Mouse (Mus musculus): ENCODE results near the gene Ccsap. TPM values are rescaled to one million over a fixed set of nuclear protein-coding genes. Genes with fewer than 3 reads are reported as not detected.

Ccsap gene
- polyA plus RNA-seq, 1 experiment from 2014 or later = 10.4 TPM

DNA sequence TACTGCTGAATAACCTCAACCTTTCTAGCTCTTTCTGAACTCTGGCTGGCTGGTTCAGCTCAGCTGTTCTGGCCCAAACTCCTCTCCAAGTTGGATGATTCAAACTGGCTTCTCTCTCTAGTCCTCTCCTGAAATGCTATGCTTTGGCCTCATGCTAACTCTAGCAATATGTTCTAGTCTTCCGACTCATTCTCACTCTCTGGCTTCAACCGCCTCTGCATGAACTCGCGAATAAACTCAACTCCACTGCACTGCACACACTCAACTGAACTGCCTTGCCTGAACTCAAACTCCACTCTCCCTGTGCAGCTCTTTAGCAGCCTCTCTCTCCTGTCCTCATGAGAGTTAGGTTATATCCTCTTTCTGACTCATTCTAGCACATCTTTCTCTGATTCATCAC is 27.2 kb upstream of the Ccsap start:
- no peak overlapping the region for H3K9ac ChIP-seq (ENCODE audit: low read length)
- no peak overlapping the region for H3K4me3 ChIP-seq (ENCODE audit: low read depth, low read length)
- H3K27ac ChIP-seq (ENCODE audit: low read depth, low read length) = no peak overlapping the region
- no peaks in the 10 kb centered on the region for H3K36me3 ChIP-seq (ENCODE audit: control insufficient read depth, insufficient read depth, low read length)
- H3K9me3 ChIP-seq (ENCODE audit: control insufficient read depth, low read length) = no peaks in the 10 kb centered on the region
- WGBS = 91% methylated on average over 4 of the region's 4 CpGs
- H3K27me3 ChIP-seq (ENCODE audit: control insufficient read depth, insufficient read depth, low read length) = peaks cover 20% of the 10 kb centered on the region
- 0 out of 2 replicates have a peak, but pooled peaks cover 3% of the 10 kb centered on the region for H3K4me1 ChIP-seq (replicated peaks; ENCODE audit: control insufficient read depth, insufficient read depth, low read length)
- DNase-seq (ENCODE audit: low spot score) = no peak
- no peak for ATAC-seq (replicated peaks; ENCODE audit: low FRiP score)
- H3K4me2 ChIP-seq (ENCODE audit: low read depth, low read length, severe bottlenecking) = no peak overlapping the region

- H3K4me3 ChIP-seq (ENCODE audit: low read depth, low read length) = no peak overlapping the region
- H3K9ac ChIP-seq (ENCODE audit: low read length) = no peak overlapping the region
- H3K36me3 ChIP-seq (ENCODE audit: control insufficient read depth, insufficient read depth, low read length) = no peaks in the 10 kb centered on the region
- no peaks in the 10 kb centered on the region for H3K9me3 ChIP-seq (ENCODE audit: control insufficient read depth, low read length)
- peaks cover 2% of the 10 kb centered on the region for H3K27me3 ChIP-seq (ENCODE audit: control insufficient read depth, insufficient read depth, low read length)
- ATAC-seq (replicated peaks; ENCODE audit: low FRiP score) (0 out of 2 replicates have a peak, but pooled peaks have one; percentile 44), DNase-seq (ENCODE audit: low spot score) (no peak)
- H3K27ac ChIP-seq (ENCODE audit: low read depth, low read length) = no peak overlapping the region
- 5% methylated on average over 14 of the region's 14 CpGs for WGBS
- no peak overlapping the region for H3K4me2 ChIP-seq (ENCODE audit: low read depth, low read length, severe bottlenecking)
- H3K4me1 ChIP-seq (replicated peaks; ENCODE audit: control insufficient read depth, insufficient read depth, low read length) = no peaks in the 10 kb centered on the region
Observed at GRCm38 (mm10) chr8:123884721-123885565, 24.9 kb upstream of the Ccsap start.

DNA sequence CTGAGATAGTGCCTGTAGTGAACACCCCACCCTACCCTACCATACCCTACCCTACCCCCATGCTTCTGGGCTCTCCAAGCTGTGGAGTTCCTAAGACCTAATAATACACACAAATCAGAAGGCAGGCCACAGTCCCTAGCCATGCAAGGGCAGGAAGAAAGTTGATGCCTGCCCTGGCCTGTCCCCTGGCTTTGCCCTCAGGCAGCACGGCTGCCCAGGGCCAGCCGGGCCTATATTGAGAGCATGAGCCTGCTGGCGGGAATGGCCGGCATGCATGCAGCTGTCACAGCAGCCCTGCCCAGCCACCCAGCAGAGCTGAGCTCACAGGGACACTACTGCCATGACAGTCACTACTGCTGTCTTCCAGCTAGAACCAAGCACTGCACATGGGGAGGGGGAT is 23.1 kb upstream of the Ccsap start:
- Histone ChIP-seq H3K27me3 (ENCODE audit: control insufficient read depth, insufficient read depth, low read length) (no peaks in the 10 kb centered on the region), H3K27ac (ENCODE audit: low read depth, low read length) (no peak overlapping the region), H3K4me2 (ENCODE audit: low read depth, low read length, severe bottlenecking) (no peak overlapping the region), H3K4me1 (replicated peaks; ENCODE audit: control insufficient read depth, insufficient read depth, low read length) (no peaks in the 10 kb centered on the region), H3K9ac (ENCODE audit: low read length) (no peak overlapping the region), H3K4me3 (ENCODE audit: low read depth, low read length) (no peak overlapping the region), H3K36me3 (ENCODE audit: control insufficient read depth, insufficient read depth, low read length) (no peaks in the 10 kb centered on the region), H3K9me3 (ENCODE audit: control insufficient read depth, low read length) (no peaks in the 10 kb centered on the region)
- DNase-seq (ENCODE audit: low spot score) (no peak), ATAC-seq (replicated peaks; ENCODE audit: low FRiP score) (no peak)
- 71% methylated on average over 4 of the region's 4 CpGs for WGBS

DNA sequence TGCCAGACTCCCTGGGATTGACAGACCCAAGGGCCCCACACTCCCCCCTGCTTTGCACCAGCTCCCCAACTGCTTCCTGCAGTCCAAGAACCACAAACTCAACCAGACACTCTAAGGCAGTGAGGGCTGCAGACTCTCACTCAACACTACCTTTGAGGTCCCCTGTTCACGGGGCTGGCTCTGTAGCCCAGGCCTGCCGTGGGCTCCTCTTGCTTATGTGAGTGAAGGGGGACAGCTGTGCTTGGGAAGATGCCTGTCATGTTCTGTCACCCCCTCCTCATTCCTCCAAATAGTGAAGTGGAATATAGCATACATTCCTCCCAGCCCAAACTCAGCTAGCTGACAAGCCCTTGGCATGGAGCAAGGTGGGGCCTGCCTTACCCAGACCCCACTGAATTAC is 22.4 kb upstream of the Ccsap start:
- H3K36me3 ChIP-seq (ENCODE audit: control insufficient read depth, insufficient read depth, low read length) = no peaks in the 10 kb centered on the region
- H3K4me1 ChIP-seq (replicated peaks; ENCODE audit: control insufficient read depth, insufficient read depth, low read length) = no peaks in the 10 kb centered on the region
- 84% methylated on average over 2 of the region's 2 CpGs for WGBS
- no peak for DNase-seq (ENCODE audit: low spot score)
- no peaks in the 10 kb centered on the region for H3K9me3 ChIP-seq (ENCODE audit: control insufficient read depth, low read length)
- H3K27ac ChIP-seq (ENCODE audit: low read depth, low read length) = no peak overlapping the region
- no peak overlapping the region for H3K4me2 ChIP-seq (ENCODE audit: low read depth, low read length, severe bottlenecking)
- H3K27me3 ChIP-seq (ENCODE audit: control insufficient read depth, insufficient read depth, low read length) = no peaks in the 10 kb centered on the region
- H3K4me3 ChIP-seq (ENCODE audit: low read depth, low read length) = no peak overlapping the region
- ATAC-seq (replicated peaks; ENCODE audit: low FRiP score) = no peak
- no peak overlapping the region for H3K9ac ChIP-seq (ENCODE audit: low read length)

DNA sequence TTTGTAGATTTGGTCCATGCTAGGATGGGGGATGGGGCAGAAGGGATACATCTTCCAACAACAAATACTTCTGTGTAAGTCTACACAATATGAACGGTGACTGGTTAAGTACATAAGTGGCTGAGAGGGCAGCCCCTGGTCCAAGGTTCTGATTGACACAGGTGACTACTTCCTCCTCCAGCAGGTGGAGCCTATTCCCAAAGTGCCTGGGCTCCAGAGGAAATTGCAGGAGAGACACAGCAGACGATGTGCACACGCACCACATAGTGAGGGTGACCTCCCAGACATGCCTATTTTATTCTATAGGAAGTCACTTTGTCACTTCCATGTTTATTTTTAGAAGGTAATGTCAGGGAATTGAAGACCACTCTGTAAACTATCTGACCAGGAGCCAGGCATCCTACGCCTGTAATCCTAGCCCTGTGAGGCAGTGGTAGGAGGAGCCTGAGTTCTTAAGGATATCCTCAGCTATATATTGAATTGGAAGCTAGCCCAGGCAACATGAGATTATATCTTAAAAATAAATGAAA is 20.9 kb upstream of the Ccsap start:
- ATAC-seq (replicated peaks; ENCODE audit: low FRiP score) (no peak), DNase-seq (ENCODE audit: low spot score) (no peak)
- Histone ChIP-seq H3K4me1 (replicated peaks; ENCODE audit: control insufficient read depth, insufficient read depth, low read length) (no peaks in the 10 kb centered on the region), H3K9ac (ENCODE audit: low read length) (no peak overlapping the region), H3K36me3 (ENCODE audit: control insufficient read depth, insufficient read depth, low read length) (no peaks in the 10 kb centered on the region), H3K27me3 (ENCODE audit: control insufficient read depth, insufficient read depth, low read length) (no peaks in the 10 kb centered on the region), H3K9me3 (ENCODE audit: control insufficient read depth, low read length) (no peaks in the 10 kb centered on the region), H3K4me3 (ENCODE audit: low read depth, low read length) (no peak overlapping the region), H3K4me2 (ENCODE audit: low read depth, low read length, severe bottlenecking) (no peak overlapping the region), H3K27ac (ENCODE audit: low read depth, low read length) (no peak overlapping the region)
- WGBS = 52% methylated on average over 4 of the region's 4 CpGs

GRCm38 (mm10) chr8:123880271-123880670 is 20.3 kb upstream of the Ccsap start:
- H3K36me3 ChIP-seq (ENCODE audit: control insufficient read depth, insufficient read depth, low read length) = no peaks in the 10 kb centered on the region
- no peaks in the 10 kb centered on the region for H3K9me3 ChIP-seq (ENCODE audit: control insufficient read depth, low read length)
- no peak overlapping the region for H3K9ac ChIP-seq (ENCODE audit: low read length)
- no peaks in the 10 kb centered on the region for H3K27me3 ChIP-seq (ENCODE audit: control insufficient read depth, insufficient read depth, low read length)
- H3K4me2 ChIP-seq (ENCODE audit: low read depth, low read length, severe bottlenecking) = no peak overlapping the region
- no peak for ATAC-seq (replicated peaks; ENCODE audit: low FRiP score)
- 73% methylated on average over 10 of the region's 10 CpGs for WGBS
- H3K4me3 ChIP-seq (ENCODE audit: low read depth, low read length) = no peak overlapping the region
- DNase-seq (ENCODE audit: low spot score) = no peak
- no peak overlapping the region for H3K27ac ChIP-seq (ENCODE audit: low read depth, low read length)
- no peaks in the 10 kb centered on the region for H3K4me1 ChIP-seq (replicated peaks; ENCODE audit: control insufficient read depth, insufficient read depth, low read length)

DNA sequence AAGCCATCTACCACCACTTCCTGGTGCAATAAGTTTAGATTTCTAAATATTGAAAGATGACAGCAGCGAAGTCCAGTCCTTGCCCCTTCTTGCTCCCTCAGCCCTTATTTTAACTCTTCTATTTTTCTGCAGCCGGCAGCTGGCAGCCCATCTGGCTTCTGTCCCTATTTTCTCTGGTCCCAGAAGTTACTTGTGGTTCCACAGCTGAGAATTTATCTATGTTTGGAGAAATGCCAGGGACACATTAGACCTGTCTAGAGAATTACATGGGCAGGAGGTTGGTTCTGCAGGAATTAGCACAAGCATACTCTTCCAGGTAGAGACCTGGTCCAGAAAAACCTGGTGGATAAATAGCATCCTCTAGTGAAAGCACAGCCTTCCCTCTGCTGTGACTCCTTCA is 17.9 kb upstream of the Ccsap start:
- Histone ChIP-seq H3K4me3 (ENCODE audit: low read depth, low read length) (no peak overlapping the region), H3K4me1 (replicated peaks; ENCODE audit: control insufficient read depth, insufficient read depth, low read length) (no peaks in the 10 kb centered on the region), H3K27ac (ENCODE audit: low read depth, low read length) (no peak overlapping the region), H3K9me3 (ENCODE audit: control insufficient read depth, low read length) (no peaks in the 10 kb centered on the region), H3K4me2 (ENCODE audit: low read depth, low read length, severe bottlenecking) (no peak overlapping the region), H3K27me3 (ENCODE audit: control insufficient read depth, insufficient read depth, low read length) (no peaks in the 10 kb centered on the region), H3K9ac (ENCODE audit: low read length) (no peak overlapping the region), H3K36me3 (ENCODE audit: control insufficient read depth, insufficient read depth, low read length) (no peaks in the 10 kb centered on the region)
- no peak for ATAC-seq (replicated peaks; ENCODE audit: low FRiP score)
- WGBS = 85% methylated on average over 2 of the region's 2 CpGs
- no peak for DNase-seq (ENCODE audit: low spot score)

- WGBS = 85% methylated on average over 11 of the region's 11 CpGs
- Histone ChIP-seq H3K36me3 (ENCODE audit: control insufficient read depth, insufficient read depth, low read length) (no peaks in the 10 kb centered on the region), H3K9ac (ENCODE audit: low read length) (no peak overlapping the region), H3K4me3 (ENCODE audit: low read depth, low read length) (no peak overlapping the region), H3K27ac (ENCODE audit: low read depth, low read length) (no peak overlapping the region), H3K4me2 (ENCODE audit: low read depth, low read length, severe bottlenecking) (no peak overlapping the region), H3K27me3 (ENCODE audit: control insufficient read depth, insufficient read depth, low read length) (no peaks in the 10 kb centered on the region), H3K4me1 (replicated peaks; ENCODE audit: control insufficient read depth, insufficient read depth, low read length) (no peaks in the 10 kb centered on the region), H3K9me3 (ENCODE audit: control insufficient read depth, low read length) (no peaks in the 10 kb centered on the region)
- ATAC-seq (replicated peaks; ENCODE audit: low FRiP score) (no peak), DNase-seq (ENCODE audit: low spot score) (no peak)
Observed at GRCm38 (mm10) chr8:123874324-123874723, 14.3 kb upstream of the Ccsap start.

DNA sequence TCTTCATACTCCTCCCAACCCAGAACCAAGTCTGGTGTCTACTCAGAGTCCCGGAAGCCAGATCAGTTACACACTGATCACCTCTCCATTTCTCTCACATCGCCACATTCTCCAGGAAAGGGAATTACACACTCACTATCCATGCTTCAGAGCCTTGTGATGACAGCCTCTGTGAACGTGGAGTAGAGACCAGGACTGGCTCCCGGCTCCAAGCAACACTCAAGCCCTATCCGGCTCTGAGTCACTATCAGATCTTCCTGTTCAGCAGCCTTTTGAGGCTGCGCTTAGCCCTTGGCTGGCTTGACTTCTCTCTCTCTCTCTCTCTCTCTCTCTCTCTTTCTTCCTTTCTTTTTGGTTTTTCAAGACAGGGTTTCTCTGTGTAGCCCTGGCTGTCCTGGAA is 13.4 kb upstream of the Ccsap start:
- no peak overlapping the region for H3K4me3 ChIP-seq (ENCODE audit: low read depth, low read length)
- WGBS = 86% methylated on average over 6 of the region's 6 CpGs
- H3K9ac ChIP-seq (ENCODE audit: low read length) = no peak overlapping the region
- DNase-seq (ENCODE audit: low spot score) = no peak
- no peak overlapping the region for H3K4me2 ChIP-seq (ENCODE audit: low read depth, low read length, severe bottlenecking)
- H3K27ac ChIP-seq (ENCODE audit: low read depth, low read length) = no peak overlapping the region
- no peaks in the 10 kb centered on the region for H3K4me1 ChIP-seq (replicated peaks; ENCODE audit: control insufficient read depth, insufficient read depth, low read length)
- ATAC-seq (replicated peaks; ENCODE audit: low FRiP score) = no peak
- H3K36me3 ChIP-seq (ENCODE audit: control insufficient read depth, insufficient read depth, low read length) = no peaks in the 10 kb centered on the region
- H3K27me3 ChIP-seq (ENCODE audit: control insufficient read depth, insufficient read depth, low read length) = no peaks in the 10 kb centered on the region
- no peaks in the 10 kb centered on the region for H3K9me3 ChIP-seq (ENCODE audit: control insufficient read depth, low read length)

All from forebrain, embryonic 11.5 days (tissue).